Mouse (Mus musculus): ENCODE results near the gene Dram1.

Dram1 gene

GRCm38 (mm10) chr10:88379013-88379885 is at the start of gene Dram1, which contains the start of gene Gnptab:
Dram1 (minus strand) TSS chr10:88379080.
Gnptab (plus strand) TSS chr10:88379132.
- CTCF ChIA-PET: interaction anchor here in 2 of 4 experiments (0.7 to 1.0 kb wide), 3 partner anchors 48 to 604 kb away, joined by 3 read pairs; no protein-coding TSS in a partner anchor
- POLR2A ChIA-PET: interaction anchor here in 3 of 4 experiments (0.5 to 1.8 kb wide), 7 partner anchors 11 to 325 kb away, joined by 3 to 5 read pairs (median 3); partner anchors contain the start of gene Sycp3 (in 1 of the 3)

- ChIA-PET POLR2A (no interaction called here), CTCF (interaction anchor here in 1 of 4 experiments (1.3 kb wide), 2 partner anchors 51 kb away, joined by 3 to 4 read pairs; no protein-coding TSS in a partner anchor)
These were observed 49.1 kb upstream of the Dram1 start for GRCm38 (mm10) chr10:88427998-88428397.

- POLR2A ChIA-PET: no interaction called here
- CTCF ChIA-PET: interaction anchor here (0.5 to 1.9 kb wide), 7 partner anchors 34 to 261 kb away, joined by 3 to 6 read pairs (median 3); no protein-coding TSS in a partner anchor
These were observed 48.0 kb upstream of the Dram1 start for GRCm38 (mm10) chr10:88426896-88427295.

- POLR2A ChIA-PET: interaction anchor here in 1 of 4 experiments (0.7 kb wide), 1 partner anchor 1093 kb away, joined by 3 read pairs; no protein-coding TSS in a partner anchor
- CTCF ChIA-PET: interaction anchor here (0.6 to 1.9 kb wide), 6 partner anchors 25 to 490 kb away, joined by 3 to 12 read pairs (median 4); no protein-coding TSS in a partner anchor
These were observed 47.4 kb upstream of the Dram1 start for GRCm38 (mm10) chr10:88426158-88426816.

- CTCF ChIA-PET: interaction anchor here in 2 of 4 experiments (0.6 to 1.3 kb wide), 2 partner anchors 44 to 68 kb away, joined by 3 read pairs; no protein-coding TSS in a partner anchor
These were observed 42.0 kb upstream of the Dram1 start for GRCm38 (mm10) chr10:88420655-88421435.

GRCm38 (mm10) chr10:88420141-88420541 is 41.3 kb upstream of the Dram1 start:
- ChIA-PET CTCF (interaction anchor here in 2 of 4 experiments (0.6 to 1.3 kb wide), 2 partner anchors 44 to 67 kb away, joined by 3 read pairs; no protein-coding TSS in a partner anchor), POLR2A (no interaction called here)

More at GRCm38 (mm10) chr10:88420655-88421435, 42.0 kb upstream of the Dram1 start:
- POLR2A ChIA-PET: no interaction called here

GRCm38 (mm10) chr10:88417686-88418085 is 38.8 kb upstream of the Dram1 start:
- CTCF ChIA-PET: no interaction called here
- POLR2A ChIA-PET: interaction anchor here in 2 of 4 experiments (0.6 to 0.9 kb wide), 3 partner anchors 13 to 324 kb away, joined by 3 read pairs; no protein-coding TSS in a partner anchor

- ChIA-PET CTCF (interaction anchor here in 2 of 4 experiments (0.6 to 1.0 kb wide), 2 partner anchors 22 to 1049 kb away, joined by 3 read pairs; no protein-coding TSS in a partner anchor), POLR2A (interaction anchor here in 1 of 4 experiments (1.4 kb wide), 1 partner anchor 13 kb away, joined by 4 read pairs; no protein-coding TSS in a partner anchor)
These were observed 33.6 kb upstream of the Dram1 start for GRCm38 (mm10) chr10:88412290-88412995.

- ChIA-PET CTCF (interaction anchor here in 1 of 4 experiments (0.6 kb wide), 1 partner anchor 21 kb away, joined by 3 read pairs; no protein-coding TSS in a partner anchor), POLR2A (interaction anchor here in 1 of 4 experiments (1.4 kb wide), 1 partner anchor 25 kb away, joined by 3 read pairs; no protein-coding TSS in a partner anchor)
These were observed 30.9 kb upstream of the Dram1 start for GRCm38 (mm10) chr10:88409751-88410150.

GRCm38 (mm10) chr10:88407875-88408631 is 29.2 kb upstream of the Dram1 start:
- POLR2A ChIA-PET: interaction anchor here in 1 of 4 experiments (0.8 kb wide), 1 partner anchor 19 kb away, joined by 3 read pairs; no protein-coding TSS in a partner anchor
- CTCF ChIA-PET: no interaction called here

- ChIA-PET POLR2A (interaction anchor here in 1 of 4 experiments (0.9 to 1.0 kb wide), 3 partner anchors 9 to 22 kb away, joined by 3 read pairs; no protein-coding TSS in a partner anchor), CTCF (interaction anchor here in 2 of 4 experiments (0.6 to 0.7 kb wide), 2 partner anchors 16 to 29 kb away, joined by 5 read pairs; no protein-coding TSS in a partner anchor)
These were observed 26.9 kb upstream of the Dram1 start for GRCm38 (mm10) chr10:88405812-88406211.

GRCm38 (mm10) chr10:88404220-88404619 is 25.3 kb upstream of the Dram1 start:
- CTCF ChIA-PET: no interaction called here
- POLR2A ChIA-PET: interaction anchor here in 1 of 4 experiments (0.6 kb wide), 2 partner anchors 13 to 335 kb away, joined by 3 to 6 read pairs; no protein-coding TSS in a partner anchor

GRCm38 (mm10) chr10:88403021-88403420 is 24.1 kb upstream of the Dram1 start:
- ChIA-PET CTCF (no interaction called here), POLR2A (no interaction called here)

- ChIA-PET POLR2A (interaction anchor here in 1 of 4 experiments (1.2 to 2.1 kb wide), 4 partner anchors 10 to 18 kb away, joined by 3 to 8 read pairs (median 6); no protein-coding TSS in a partner anchor), CTCF (interaction anchor here in 3 of 4 experiments (0.5 to 1.1 kb wide), 3 partner anchors 23 to 1381 kb away, joined by 4 to 7 read pairs (median 5); no protein-coding TSS in a partner anchor)
These were observed 20.4 kb upstream of the Dram1 start for GRCm38 (mm10) chr10:88399271-88399670.

- ChIA-PET POLR2A (interaction anchor here in 1 of 4 experiments (1.2 to 2.1 kb wide), 3 partner anchors 9 to 17 kb away, joined by 4 to 8 read pairs (median 7); no protein-coding TSS in a partner anchor), CTCF (interaction anchor here in 2 of 4 experiments (0.6 to 1.1 kb wide), 2 partner anchors 22 to 1380 kb away, joined by 5 to 7 read pairs; no protein-coding TSS in a partner anchor)
These were observed 19.9 kb upstream of the Dram1 start for GRCm38 (mm10) chr10:88398668-88399243.
